8 mouse cellular contexts compared by ENCODE assay signal in the genomic region with DNA sequence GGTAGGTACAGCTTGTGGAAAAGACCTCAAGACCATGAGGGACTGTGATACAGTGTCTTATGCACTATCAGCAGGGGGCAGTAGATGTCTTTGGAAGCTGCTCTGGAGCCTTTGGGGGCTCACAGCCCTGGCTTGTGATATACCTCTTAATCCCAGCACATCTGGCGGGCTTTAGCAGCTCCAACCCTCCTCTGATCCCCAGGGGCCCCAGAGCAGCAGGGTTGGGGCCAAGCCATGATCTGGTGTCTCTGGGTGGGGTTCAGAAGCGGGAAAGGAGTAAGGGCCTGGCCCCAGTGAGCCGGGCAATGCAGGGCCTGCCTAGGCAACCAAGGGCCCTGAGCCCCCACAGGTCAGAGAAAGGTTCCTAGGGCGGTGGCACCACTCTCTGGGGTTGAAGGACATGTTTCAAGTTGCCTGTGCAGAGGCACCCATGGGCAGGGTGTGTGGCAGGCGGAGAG. TPM values are rescaled to one million over a fixed set of nuclear protein-coding genes. Genes with fewer than 3 reads are reported as not detected.
DNase-seq lines count a peak whose midpoint lies in the region; ATAC-seq and TF ChIP-seq lines count a peak whose summit lies in the region.

No protein-coding gene starts in this region.

- no peaks in the 10 kb centered on the region for H3K79me2 ChIP-seq in MEL (ENCODE audit: control insufficient read depth, insufficient read depth, low read length, poor library complexity)
- H3K79me2 ChIP-seq in liver, adult 2 months (ENCODE audit: control insufficient read depth, insufficient read depth, low read length): no peaks in the 10 kb centered on the region

- no peak overlapping the region for H3K27ac ChIP-seq in kidney, postnatal 0 days
- no peak overlapping the region for H3K27ac ChIP-seq in MEL (ENCODE audit: control insufficient read depth, low read depth, low read length)
- H3K27ac ChIP-seq in forebrain, embryonic 11.5 days (ENCODE audit: low read depth, low read length): no peak overlapping the region
- no peak overlapping the region for H3K27ac ChIP-seq in liver, adult 2 months (replicated peaks; ENCODE audit: insufficient read depth, low read depth, low read length)

- 47% methylated on average over 5 of the region's 5 CpGs for WGBS in kidney, postnatal 0 days
- 55% methylated on average over 5 of the region's 5 CpGs for WGBS in forebrain, embryonic 11.5 days
- 90% methylated on average over 5 of the region's 5 CpGs for WGBS in liver, adult 2 months

- DNase-seq in kidney, postnatal 0 days (ENCODE audit: low spot score): peak; percentile 94
- no peak for DNase-seq in kidney, adult 18-20 months
- DNase-seq in MEL (ENCODE audit: low read depth, low spot score): peak; percentile 28
- DNase-seq in forebrain, embryonic 11.5 days (ENCODE audit: low spot score): peak; percentile 68
- peak; percentile 84 to 86 for DNase-seq in heart, postnatal 10 days
- no peak for DNase-seq in liver, adult 2 months (ENCODE audit: extremely low read depth, low read depth, low spot score)

- H3K4me1 ChIP-seq in kidney, postnatal 0 days (replicated peaks; ENCODE audit: insufficient read depth, low read length): 0 out of 2 replicates have a peak, but pooled peaks cover 6% of the 10 kb centered on the region
- H3K4me1 ChIP-seq in MEL (ENCODE audit: control insufficient read depth in 1 of 2, insufficient read depth in 2 of 2, low read length in 2 of 2): peaks cover 0 to 3% of the 10 kb centered on the region in 2 experiments; a peak in 2 of 4 replicates
- no peaks in the 10 kb centered on the region for H3K4me1 ChIP-seq in forebrain, embryonic 11.5 days (replicated peaks; ENCODE audit: control insufficient read depth, insufficient read depth, low read length)
- H3K4me1 ChIP-seq in liver, adult 2 months (ENCODE audit: control insufficient read depth, insufficient read depth, low read length): no peaks in the 10 kb centered on the region

- H3K36me3 ChIP-seq in kidney, postnatal 0 days (ENCODE audit: insufficient read depth, low read length): no peaks in the 10 kb centered on the region
- H3K36me3 ChIP-seq in MEL (ENCODE audit: control insufficient read depth in 1 of 2, insufficient read depth in 2 of 2, low read length in 2 of 2): 0 out of 4 replicates have a peak, but pooled peaks cover 0 to 2% of the 10 kb centered on the region in 2 experiments
- H3K36me3 ChIP-seq in forebrain, embryonic 11.5 days (ENCODE audit: control insufficient read depth, insufficient read depth, low read length): no peaks in the 10 kb centered on the region
- no peaks in the 10 kb centered on the region for H3K36me3 ChIP-seq in liver, adult 2 months (ENCODE audit: control insufficient read depth, insufficient read depth, low read length)

- no peak overlapping the region for H3K9ac ChIP-seq in kidney, postnatal 0 days (ENCODE audit: low read depth, low read length)
- no peak overlapping the region for H3K9ac ChIP-seq in MEL (ENCODE audit: control insufficient read depth, low read depth, low read length, poor library complexity, severe bottlenecking)
- no peak overlapping the region for H3K9ac ChIP-seq in forebrain, embryonic 11.5 days (ENCODE audit: low read length)
- no peak overlapping the region for H3K9ac ChIP-seq in liver, adult 2 months (ENCODE audit: low read depth, low read length)

- peak; percentile 84 for TF ChIP-seq CTCF in kidney, postnatal 0 days (IDR thresholded peaks at IDR 0.05; ENCODE audit: low read depth)
- peak; percentile 40 to 52 (median 50); a peak in 5 of 6 replicates for TF ChIP-seq CTCF in MEL (IDR thresholded peaks at IDR 0.05 in 2 of 3, conservative IDR thresholded peaks at IDR 0.05 in 1 of 3; ENCODE audit: control insufficient read depth in 1 of 3, insufficient read depth in 1 of 3, low read depth in 2 of 3, low read length in 3 of 3, poor library complexity in 1 of 3, severe bottlenecking in 1 of 3)
- TF ChIP-seq CTCF in liver, adult 2 months (IDR thresholded peaks at IDR 0.05; ENCODE audit: low read depth, low read length): peak; percentile 20; the same call in 1 of the 2 replicates

- H3K4me3 ChIP-seq in kidney, postnatal 0 days (replicated peaks; ENCODE audit: low read depth, low read length): no peak overlapping the region
- H3K4me3 ChIP-seq in MEL (ENCODE audit: control insufficient read depth in 1 of 2, insufficient read depth in 1 of 2, low read depth in 2 of 2, low read length in 2 of 2): no peak overlapping the region
- no peak overlapping the region for H3K4me3 ChIP-seq in forebrain, embryonic 11.5 days (ENCODE audit: low read depth, low read length)
- H3K4me3 ChIP-seq in liver, adult 2 months (ENCODE audit: insufficient read depth, low read depth, low read length): no peak overlapping the region

- H3K27me3 ChIP-seq in kidney, postnatal 0 days (ENCODE audit: insufficient read depth, low read length): no peaks in the 10 kb centered on the region
- no peaks in the 10 kb centered on the region for H3K27me3 ChIP-seq in MEL (ENCODE audit: control insufficient read depth in 1 of 2, insufficient read depth in 2 of 2, low read length in 2 of 2)
- no peaks in the 10 kb centered on the region for H3K27me3 ChIP-seq in forebrain, embryonic 11.5 days (ENCODE audit: control insufficient read depth, insufficient read depth, low read length)
- H3K27me3 ChIP-seq in liver, adult 2 months (ENCODE audit: control insufficient read depth, insufficient read depth, low read length): no peaks in the 10 kb centered on the region

- TF ChIP-seq EP300 in MEL (IDR thresholded peaks at IDR 0.05; ENCODE audit: low read depth in 1 of 2, low read length in 2 of 2): no peak

- no peak for TF ChIP-seq POLR2A in MEL (IDR thresholded peaks at IDR 0.05; ENCODE audit: control insufficient read depth in 1 of 2, insufficient read depth in 1 of 2, low read depth in 1 of 2, low read length in 2 of 2, poor library complexity in 1 of 2)
- TF ChIP-seq POLR2A in liver, adult 2 months (IDR thresholded peaks at IDR 0.05; ENCODE audit: extremely low read depth, insufficient read depth, low read length): no peak

- H3K9me3 ChIP-seq in kidney, postnatal 0 days (replicated peaks; ENCODE audit: low read length): no peaks in the 10 kb centered on the region
- no peaks in the 10 kb centered on the region for H3K9me3 ChIP-seq in MEL (replicated peaks; ENCODE audit: insufficient read depth, low read length)
- no peaks in the 10 kb centered on the region for H3K9me3 ChIP-seq in forebrain, embryonic 11.5 days (ENCODE audit: control insufficient read depth, low read length)

- ATAC-seq in kidney, postnatal 0 days (replicated peaks; ENCODE audit: low FRiP score, low read depth): 0 out of 2 replicates have a peak, but pooled peaks have one; percentile 50
- no peak for ATAC-seq in forebrain, embryonic 11.5 days (replicated peaks; ENCODE audit: low FRiP score)
- ATAC-seq in neutrophil, adult 5-6 weeks (ENCODE audit: extremely low read depth, insufficient number of reproducible peaks, low FRiP score, poor library complexity, severe bottlenecking): peak; percentile 49; the same call in 1 of the 2 replicates
- no peak for ATAC-seq in activated CD4-positive, CD25-positive, alpha-beta regulatory T cell, adult 4 months

- peak; percentile 53 for TF ChIP-seq RAD21 in MEL (IDR thresholded peaks at IDR 0.05; ENCODE audit: low read depth, low read length)

- intact Hi-C loops in heart, postnatal 10 days (cut with DNase I): loop anchor here (1.0 to 2.0 kb wide), 3 partner anchors 57 to 234 kb away; no protein-coding TSS in a partner anchor

- no peak overlapping the region for H3K4me2 ChIP-seq in kidney, postnatal 0 days (ENCODE audit: low read length)
- no peak overlapping the region for H3K4me2 ChIP-seq in forebrain, embryonic 11.5 days (ENCODE audit: low read depth, low read length, severe bottlenecking)

RNA-seq across cellular contexts. Expression of a gene that starts 0.9 kb away (rescaled TPM):
- 2.2 and 3.0 TPM in 2 replicates for polyA plus RNA-seq in kidney, postnatal 0 days (2015; fragmentation: Nextera tagmentation; extraction: Ambion mirVana)
- not detected in 2 replicates for total RNA-seq in MEL (2012; rRNA removed)
- under 1 TPM in 1 of 2 experiments, not detected in 1; 0.84 TPM for polyA plus RNA-seq in MEL (2012; ENCODE audit: insufficient read depth in 1 of 2, insufficient read length in 2 of 2, low read depth in 1 of 2, low replicate concordance in 2 of 2, missing spikeins in 1 of 2)
- polyA plus RNA-seq in forebrain, embryonic 11.5 days (2014; fragmentation: Nextera tagmentation; extraction: Ambion mirVana): 1.3 TPM in 1 of 2 replicates, not detected in the other
- total RNA-seq in heart, postnatal 10 days (2021): 1 to 10 TPM; 1.9 to 4.3 TPM
- total RNA-seq in liver, adult 2 months (2014; rRNA removed): 10.1 TPM in 1 of 2 replicates, not detected in the other
- not detected in 2 replicates for polyA plus RNA-seq in liver, adult 2 months (2012; rRNA removed)
- 18.2 and 31.9 TPM in 2 replicates for total RNA-seq in neutrophil, adult 5-6 weeks (2017)
- not detected for polyA plus RNA-seq in activated CD4-positive, CD25-positive, alpha-beta regulatory T cell, adult 4 months (2017; shearing (Covaris generic))

RNA-seq across cellular contexts. Expression of a gene that starts 6.0 kb away (rescaled TPM):
- 2.5 and 4.8 TPM in 2 replicates for polyA plus RNA-seq in kidney, postnatal 0 days (2015; fragmentation: Nextera tagmentation; extraction: Ambion mirVana)
- total RNA-seq in MEL (2012; rRNA removed): not detected in 2 replicates
- not detected for polyA plus RNA-seq in MEL (2012; ENCODE audit: insufficient read depth in 1 of 2, insufficient read length in 2 of 2, low read depth in 1 of 2, low replicate concordance in 2 of 2, missing spikeins in 1 of 2)
- not detected in 2 replicates for polyA plus RNA-seq in forebrain, embryonic 11.5 days (2014; fragmentation: Nextera tagmentation; extraction: Ambion mirVana)
- total RNA-seq in heart, postnatal 10 days (2021): not detected
- total RNA-seq in liver, adult 2 months (2014; rRNA removed): not detected in 2 replicates
- polyA plus RNA-seq in liver, adult 2 months (2012; rRNA removed): not detected in 2 replicates
- total RNA-seq in neutrophil, adult 5-6 weeks (2017): 1.4 and 3.2 TPM in 2 replicates
- not detected for polyA plus RNA-seq in activated CD4-positive, CD25-positive, alpha-beta regulatory T cell, adult 4 months (2017; shearing (Covaris generic))

RNA-seq across cellular contexts. Expression of a gene that starts 19.9 kb away (rescaled TPM):
- polyA plus RNA-seq in kidney, postnatal 0 days (2015; fragmentation: Nextera tagmentation; extraction: Ambion mirVana): 161 and 165 TPM in 2 replicates
- not detected in 2 replicates for total RNA-seq in MEL (2012; rRNA removed)
- not detected for polyA plus RNA-seq in MEL (2012; ENCODE audit: insufficient read depth in 1 of 2, insufficient read length in 2 of 2, low read depth in 1 of 2, low replicate concordance in 2 of 2, missing spikeins in 1 of 2)
- 8.7 and 9.8 TPM in 2 replicates for polyA plus RNA-seq in forebrain, embryonic 11.5 days (2014; fragmentation: Nextera tagmentation; extraction: Ambion mirVana)
- 100 to 1,000 TPM; 111 to 116 TPM for total RNA-seq in heart, postnatal 10 days (2021)
- 1.4 and 1.8 TPM in 2 replicates for total RNA-seq in liver, adult 2 months (2014; rRNA removed)
- 3.1 and 6.0 TPM in 2 replicates for polyA plus RNA-seq in liver, adult 2 months (2012; rRNA removed)
- 1,761 and 1,798 TPM in 2 replicates for total RNA-seq in neutrophil, adult 5-6 weeks (2017)
- polyA plus RNA-seq in activated CD4-positive, CD25-positive, alpha-beta regulatory T cell, adult 4 months (2017; shearing (Covaris generic)): 1,000 to 10,000 TPM; 1,487 to 1,560 TPM

RNA-seq across cellular contexts. Expression of a gene that starts 52.8 kb away (rescaled TPM):
- 575 and 586 TPM in 2 replicates for polyA plus RNA-seq in kidney, postnatal 0 days (2015; fragmentation: Nextera tagmentation; extraction: Ambion mirVana)
- 112 and 115 TPM in 2 replicates for total RNA-seq in MEL (2012; rRNA removed)
- 100 to 1,000 TPM in 1 of 2 experiments, 10 to 100 TPM in 1; 89.3 to 179 TPM for polyA plus RNA-seq in MEL (2012; ENCODE audit: insufficient read depth in 1 of 2, insufficient read length in 2 of 2, low read depth in 1 of 2, low replicate concordance in 2 of 2, missing spikeins in 1 of 2)
- 129 and 147 TPM in 2 replicates for polyA plus RNA-seq in forebrain, embryonic 11.5 days (2014; fragmentation: Nextera tagmentation; extraction: Ambion mirVana)
- 100 to 1,000 TPM; 501 to 525 TPM for total RNA-seq in heart, postnatal 10 days (2021)
- total RNA-seq in liver, adult 2 months (2014; rRNA removed): 215 and 244 TPM in 2 replicates
- 355 and 444 TPM in 2 replicates for polyA plus RNA-seq in liver, adult 2 months (2012; rRNA removed)
- 408 and 447 TPM in 2 replicates for total RNA-seq in neutrophil, adult 5-6 weeks (2017)
- polyA plus RNA-seq in activated CD4-positive, CD25-positive, alpha-beta regulatory T cell, adult 4 months (2017; shearing (Covaris generic)): 100 to 1,000 TPM; 287 to 288 TPM

RNA-seq across cellular contexts. Expression of a gene that starts 58.0 kb away (rescaled TPM):
- polyA plus RNA-seq in kidney, postnatal 0 days (2015; fragmentation: Nextera tagmentation; extraction: Ambion mirVana): 3.4 TPM in 2 replicates
- total RNA-seq in MEL (2012; rRNA removed): not detected in 2 replicates
- polyA plus RNA-seq in MEL (2012; ENCODE audit: insufficient read depth in 1 of 2, insufficient read length in 2 of 2, low read depth in 1 of 2, low replicate concordance in 2 of 2, missing spikeins in 1 of 2): not detected
- 1.00 and 1.0 TPM in 2 replicates for polyA plus RNA-seq in forebrain, embryonic 11.5 days (2014; fragmentation: Nextera tagmentation; extraction: Ambion mirVana)
- total RNA-seq in heart, postnatal 10 days (2021): 1 to 10 TPM in 1 of 2 experiments, under 1 TPM in 1; 0.67 to 1.8 TPM
- total RNA-seq in liver, adult 2 months (2014; rRNA removed): 6.4 TPM in 1 of 2 replicates, not detected in the other
- not detected in 2 replicates for polyA plus RNA-seq in liver, adult 2 months (2012; rRNA removed)
- 20.0 and 20.4 TPM in 2 replicates for total RNA-seq in neutrophil, adult 5-6 weeks (2017)
- 1 to 10 TPM; 2.8 to 3.0 TPM for polyA plus RNA-seq in activated CD4-positive, CD25-positive, alpha-beta regulatory T cell, adult 4 months (2017; shearing (Covaris generic))

Comparison
In these comparisons a context has a peak if more than half of its experiments do, and no peak if none do; other contexts are left out.
1. DNase-seq: peak in kidney, postnatal 0 days (single experiment), MEL (single experiment), forebrain, embryonic 11.5 days (single experiment) and heart, postnatal 10 days (2 of 2); none in kidney, adult 18-20 months (single experiment) and liver, adult 2 months (single experiment).
2. ATAC-seq: peak in kidney, postnatal 0 days (single experiment) and neutrophil, adult 5-6 weeks (single experiment); none in forebrain, embryonic 11.5 days (single experiment) and activated CD4-positive, CD25-positive, alpha-beta regulatory T cell, adult 4 months (single experiment).
3. CTCF ChIP-seq: peak in every context shown above with its lines; median percentile 84 in kidney, postnatal 0 days; 50 in MEL; 20 in liver, adult 2 months.
4. RNA of a gene that starts 19.9 kb away (polyA plus RNA-seq): 1,487 to 1,560 TPM in activated CD4-positive, CD25-positive, alpha-beta regulatory T cell, adult 4 months and 161 to 165 TPM in kidney, postnatal 0 days; 8.7 to 9.8 TPM in forebrain, embryonic 11.5 days, 3.1 to 6.0 TPM in liver, adult 2 months and not detected in MEL; every median in the first group is over 10 times any median in the second.